Mouse (Mus musculus) neural tube, embryonic 14.5 days (tissue): Measurements from ENCODE around the gene Asphd2. TPM values are rescaled to one million over a fixed set of nuclear protein-coding genes. Genes with fewer than 3 reads are reported as not detected.

Source experiments
- ATAC-seq: fragments of 200-750 bp; cut with Nextera tagmentation; 2 replicates; pipeline ENCODE4 v1.8.0; 2017; ENCODE audit warnings: low read depth, mild to moderate bottlenecking, moderate TSS enrichment, moderate library complexity
- H3K27ac ChIP-seq: fragments of 300-500 bp; sonication (generic); 2 replicates; pipeline ENCODE4 v1.5.1; 2014; ENCODE audit warnings: low read depth, mild to moderate bottlenecking, control low read depth, low read length, moderate library complexity, mixed read lengths
- H3K27me3 ChIP-seq: fragments of 300-500 bp; sonication (generic); 2 replicates; pipeline ENCODE4 v1.6.1; 2014; ENCODE audit warnings: low read length; ENCODE audit not compliant: control insufficient read depth, insufficient read depth
- H3K36me3 ChIP-seq: fragments of 300-500 bp; sonication (generic); 2 replicates; pipeline ENCODE4 v1.6.1; 2014; ENCODE audit warnings: low read length, mixed read lengths; ENCODE audit not compliant: control insufficient read depth, insufficient read depth
- H3K4me1 ChIP-seq: fragments of 300-500 bp; sonication (generic); 2 replicates; pipeline ENCODE4 v1.6.1; 2014; ENCODE audit warnings: low read length; ENCODE audit not compliant: control insufficient read depth, insufficient read depth
- H3K4me2 ChIP-seq: fragments of 300-500 bp; sonication (generic); 2 replicates; pipeline ENCODE4 v1.6.1; 2014; ENCODE audit warnings: mild to moderate bottlenecking, low read depth, low read length, control low read depth
- H3K4me3 ChIP-seq: fragments of 300-500 bp; sonication (generic); 2 replicates; pipeline ENCODE4 v1.5.1; 2014; ENCODE audit warnings: low read depth, low read length, control low read depth, mixed read lengths
- H3K9ac ChIP-seq: fragments of 300-500 bp; sonication (generic); replicated peaks from 2 replicates; pipeline ENCODE4 v1.6.1; 2014; ENCODE audit warnings: low read depth, mild to moderate bottlenecking, control low read depth, low read length, mixed read lengths
- H3K9me3 ChIP-seq: fragments of 300-500 bp; sonication (generic); 2 replicates; pipeline ENCODE4 v1.6.1; 2016; ENCODE audit warnings: low read length; ENCODE audit not compliant: control insufficient read depth
- WGBS: fragments of 180-500 bp; shearing (Covaris S2); extraction: QIAGEN DNeasy Blood & Tissue Kit; methylation state at CpG from one replicate; pipeline ENCODE4 v1.1.7; 2014; 5-methylcytosine and 5-hydroxymethylcytosine counted together
- polyA plus RNA-seq: library from polyadenylated mRNA; unstranded; fragments of >200 nt; fragmentation: Nextera tagmentation; extraction: Ambion mirVana; gene quantifications from 2 replicates; pipeline ENCODE4 v1.2.1, GENCODE M21; 2014

The Asphd2 gene
- polyA plus RNA-seq = 49.5 and 58.7 TPM in 2 replicates

- under 1% methylated on average over 28 of the region's 67 CpGs for WGBS
Measured at GRCm38 (mm10) chr5:112394779-112395443, at the start of gene Asphd2. TSS of gene Asphd2 (minus strand) at chr5:112394866.

DNA sequence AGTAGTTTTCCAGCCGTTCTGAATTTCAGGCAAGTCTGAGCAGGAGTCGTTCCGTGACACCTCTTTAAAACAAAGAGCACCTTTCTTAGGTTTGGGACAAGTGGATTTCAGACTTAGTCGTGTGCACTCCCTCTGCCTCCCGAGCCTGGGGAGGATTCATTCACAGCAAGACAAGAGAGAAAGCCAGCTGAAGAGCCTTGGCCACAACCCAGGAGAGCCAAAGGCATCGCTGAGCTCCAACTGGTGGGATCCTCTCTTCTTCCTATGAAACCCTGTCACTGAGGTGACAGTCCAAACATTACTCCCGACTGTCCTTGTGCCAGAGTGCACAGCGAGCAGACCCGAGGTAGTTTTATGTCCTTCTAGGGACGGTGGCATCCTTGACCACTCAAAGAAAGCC, 43.9 kb upstream of the Asphd2 start:
- no peak overlapping the region for H3K4me3 ChIP-seq
- no peak overlapping the region for H3K4me2 ChIP-seq
- H3K4me1 ChIP-seq = no peaks in the 10 kb centered on the region
- no peaks in the 10 kb centered on the region for H3K36me3 ChIP-seq
- 52% methylated on average over 10 of the region's 10 CpGs for WGBS
- H3K27me3 ChIP-seq = no peaks in the 10 kb centered on the region
- H3K9ac ChIP-seq = no peak overlapping the region
- no peak for ATAC-seq
- no peak overlapping the region for H3K27ac ChIP-seq
- no peaks in the 10 kb centered on the region for H3K9me3 ChIP-seq

More at GRCm38 (mm10) chr5:112394779-112395443, at the start of gene Asphd2:
- Histone ChIP-seq H3K9me3 (no peaks in the 10 kb centered on the region), H3K9ac (peak within 1 kb of the TSS; percentile 83), H3K27me3 (no peaks in the 10 kb centered on the region), H3K4me1 (peaks cover 9% of the 10 kb centered on the region), H3K4me2 (peak within 1 kb of the TSS; percentile 68), H3K4me3 (peak within 1 kb of the TSS; percentile 62), H3K36me3 (peaks cover 10% of the 10 kb centered on the region), H3K27ac (peak within 1 kb of the TSS; percentile 71)
- peak; percentile 90 for ATAC-seq

DNA sequence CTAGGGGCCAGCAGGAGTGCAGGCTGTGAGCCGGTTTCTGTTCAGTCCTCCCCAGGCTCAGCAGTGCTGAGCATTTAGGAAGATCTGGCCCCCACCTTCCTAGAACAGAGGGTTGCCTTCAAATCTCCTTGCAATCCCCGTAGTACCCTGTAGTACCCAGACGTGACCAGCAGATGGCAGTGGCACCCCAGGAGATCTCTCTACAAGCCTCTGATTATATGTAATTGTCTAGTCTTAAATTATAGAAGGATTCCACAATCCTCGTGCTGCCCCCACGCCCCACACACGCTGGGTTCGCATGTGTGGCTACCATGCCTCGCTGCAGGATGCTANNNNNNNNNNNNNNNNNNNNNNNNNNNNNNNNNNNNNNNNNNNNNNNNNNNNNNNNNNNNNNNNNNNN, 38.3 kb upstream of the Asphd2 start:
- H3K27me3 ChIP-seq = no peaks in the 10 kb centered on the region
- no peak; the same call in 1 of the 2 replicates for ATAC-seq
- WGBS = under 1% methylated on average over 8 of the region's 8 CpGs
- 0 out of 2 replicates have a peak overlapping the region, but pooled peaks have one; percentile 26 for H3K9ac ChIP-seq
- no peak overlapping the region for H3K4me3 ChIP-seq
- no peak overlapping the region for H3K27ac ChIP-seq
- no peaks in the 10 kb centered on the region for H3K4me1 ChIP-seq
- H3K4me2 ChIP-seq = no peak overlapping the region
- no peaks in the 10 kb centered on the region for H3K36me3 ChIP-seq
- no peaks in the 10 kb centered on the region for H3K9me3 ChIP-seq

DNA sequence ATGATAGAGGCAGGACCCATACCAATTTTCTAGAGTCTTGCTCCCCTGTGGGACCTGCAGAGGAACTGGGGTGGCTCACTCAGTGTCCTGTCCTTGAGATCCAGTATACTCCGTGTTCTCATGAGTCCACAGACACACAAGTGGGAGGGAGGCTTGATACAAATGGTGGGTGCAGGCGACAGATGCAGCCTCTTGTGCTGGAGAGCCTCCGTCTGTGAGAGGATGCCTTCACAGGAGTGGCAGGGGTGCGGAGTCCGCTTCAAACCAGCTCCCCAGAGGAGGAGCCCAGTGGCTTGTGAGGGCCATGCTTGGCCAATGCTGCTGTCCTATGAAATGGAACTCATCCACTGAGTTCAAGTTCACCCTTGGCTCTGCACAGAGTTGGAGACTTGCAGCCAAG, 37.4 kb upstream of the Asphd2 start:
- H3K4me2 ChIP-seq = no peak overlapping the region
- H3K27ac ChIP-seq = no peak overlapping the region
- WGBS = 82% methylated on average over 5 of the region's 5 CpGs
- H3K4me1 ChIP-seq = no peaks in the 10 kb centered on the region
- H3K9me3 ChIP-seq = no peaks in the 10 kb centered on the region
- H3K9ac ChIP-seq = no peak overlapping the region
- no peaks in the 10 kb centered on the region for H3K36me3 ChIP-seq
- H3K27me3 ChIP-seq = no peaks in the 10 kb centered on the region
- ATAC-seq = no peak
- H3K4me3 ChIP-seq = no peak overlapping the region

GRCm38 (mm10) chr5:112431120-112431775, 36.6 kb upstream of the Asphd2 start:
- Histone ChIP-seq H3K4me3 (no peak overlapping the region), H3K36me3 (no peaks in the 10 kb centered on the region), H3K27ac (no peak overlapping the region), H3K4me2 (no peak overlapping the region), H3K27me3 (no peaks in the 10 kb centered on the region), H3K9ac (no peak overlapping the region), H3K4me1 (no peaks in the 10 kb centered on the region), H3K9me3 (no peaks in the 10 kb centered on the region)
- ATAC-seq = no peak
- WGBS = 38% methylated on average over 14 of the region's 14 CpGs

DNA sequence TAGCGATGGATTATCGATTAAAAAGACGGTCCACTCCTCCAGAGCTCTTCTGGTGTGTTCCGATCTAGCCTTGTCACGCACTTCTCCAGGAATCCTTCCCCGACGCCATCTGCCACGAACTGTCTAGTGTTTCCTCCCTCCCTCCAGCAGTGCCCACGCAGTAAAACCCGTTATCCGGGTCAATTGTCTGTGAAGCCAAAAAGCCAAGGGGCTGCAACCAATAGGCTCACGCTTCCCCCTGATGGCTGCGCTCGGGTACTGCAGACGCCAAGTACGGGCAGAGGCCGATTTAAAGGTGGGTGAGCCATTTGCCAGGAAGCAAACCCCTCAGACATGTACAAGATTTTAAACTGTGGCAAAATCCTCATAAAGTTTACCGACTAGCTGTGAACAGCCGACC, 34.3 kb upstream of the Asphd2 start:
- H3K9me3 ChIP-seq = no peaks in the 10 kb centered on the region
- H3K27me3 ChIP-seq = no peaks in the 10 kb centered on the region
- H3K4me3 ChIP-seq = no peak overlapping the region
- 11% methylated on average over 19 of the region's 19 CpGs for WGBS
- no peak overlapping the region for H3K27ac ChIP-seq
- ATAC-seq = peak; percentile 36; the same call in 1 of the 2 replicates
- no peaks in the 10 kb centered on the region for H3K36me3 ChIP-seq
- no peaks in the 10 kb centered on the region for H3K4me1 ChIP-seq
- H3K9ac ChIP-seq = no peak overlapping the region
- H3K4me2 ChIP-seq = peak overlapping the region; percentile 17; the same call in 1 of the 2 replicates

DNA sequence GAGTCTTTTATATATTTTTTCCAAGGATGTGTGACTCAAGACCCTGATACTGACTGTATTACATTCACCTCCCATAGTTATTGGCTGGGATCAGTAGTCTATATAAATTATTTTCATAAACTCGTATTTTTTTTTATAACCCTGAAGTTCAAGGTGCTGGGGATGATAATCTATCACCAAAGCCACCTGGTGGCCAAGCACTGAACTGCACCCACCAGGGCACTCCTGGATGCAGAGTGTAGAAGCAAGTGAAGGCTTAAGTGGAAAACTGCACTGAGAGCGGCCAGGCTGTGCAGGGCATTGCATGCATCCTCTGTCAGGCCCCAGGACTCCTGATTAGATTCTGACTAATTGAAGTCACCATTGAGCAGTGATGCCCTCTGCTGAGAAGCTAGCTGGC, 32.6 kb upstream of the Asphd2 start:
- Histone ChIP-seq H3K27ac (no peak overlapping the region), H3K4me1 (no peaks in the 10 kb centered on the region), H3K4me2 (no peak overlapping the region), H3K9me3 (no peaks in the 10 kb centered on the region), H3K27me3 (no peaks in the 10 kb centered on the region), H3K36me3 (no peaks in the 10 kb centered on the region), H3K4me3 (no peak overlapping the region), H3K9ac (no peak overlapping the region)
- no peak for ATAC-seq
- 45% methylated on average over 2 of the region's 2 CpGs for WGBS

DNA sequence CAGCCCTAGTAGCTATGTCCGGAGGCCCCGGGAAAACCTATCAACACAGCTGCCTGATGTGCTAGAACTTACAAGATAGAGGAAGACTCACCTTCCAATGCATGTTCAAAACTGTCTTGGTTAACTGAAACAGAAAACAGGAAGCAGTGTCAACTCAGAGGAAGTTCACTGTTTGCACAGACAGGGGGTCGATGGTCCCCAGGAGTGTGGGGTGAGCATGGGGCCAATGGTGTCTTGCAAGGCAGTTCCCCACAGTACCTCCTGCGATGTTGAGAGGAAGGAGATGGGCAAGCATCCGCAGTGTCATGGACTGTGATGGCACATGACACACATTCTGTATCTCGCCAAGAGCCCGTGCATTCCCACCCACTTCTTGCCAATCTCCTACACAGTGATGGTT, 32.0 kb upstream of the Asphd2 start:
- Histone ChIP-seq H3K36me3 (no peaks in the 10 kb centered on the region), H3K4me2 (no peak overlapping the region), H3K4me1 (no peaks in the 10 kb centered on the region), H3K9me3 (no peaks in the 10 kb centered on the region), H3K27ac (no peak overlapping the region), H3K9ac (no peak overlapping the region), H3K4me3 (no peak overlapping the region), H3K27me3 (no peaks in the 10 kb centered on the region)
- ATAC-seq = no peak
- WGBS = 90% methylated on average over 7 of the region's 7 CpGs

DNA sequence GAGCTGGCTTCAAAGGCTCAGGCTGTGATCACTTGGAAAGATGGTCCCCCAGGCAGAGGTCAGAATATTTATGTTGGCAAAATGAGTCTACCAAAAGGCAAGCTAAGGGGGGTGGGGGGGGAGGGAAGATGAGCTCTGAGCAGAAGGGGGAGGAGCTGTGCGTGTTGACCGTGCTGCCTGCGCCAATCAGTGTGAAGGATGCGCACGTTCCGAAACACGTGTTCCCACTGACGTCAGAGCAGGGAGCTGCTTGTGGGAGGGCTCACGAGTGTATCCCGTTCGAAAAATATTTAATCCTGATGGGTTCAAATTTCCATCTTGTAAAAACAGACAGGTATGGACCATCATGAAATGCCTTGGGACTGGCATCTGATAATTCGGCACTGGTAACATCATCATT, 24.9 kb upstream of the Asphd2 start:
- ATAC-seq = no peak
- H3K36me3 ChIP-seq = no peaks in the 10 kb centered on the region
- H3K4me2 ChIP-seq = no peak overlapping the region
- H3K9ac ChIP-seq = no peak overlapping the region
- peaks cover 4% of the 10 kb centered on the region; the same call in 1 of the 2 replicates for H3K4me1 ChIP-seq
- no peaks in the 10 kb centered on the region for H3K27me3 ChIP-seq
- WGBS = 41% methylated on average over 12 of the region's 12 CpGs
- no peak overlapping the region for H3K27ac ChIP-seq
- H3K9me3 ChIP-seq = no peaks in the 10 kb centered on the region
- no peak overlapping the region for H3K4me3 ChIP-seq
